Mouse (Mus musculus) heart, postnatal 36 days (tissue): ENCODE measurements at regions not wholly inside any gene's neighbourhood (a gene's known extent, or its start where the extent isn't known, plus 50 kb on each side); places are given as distances from the start of the nearest gene placed in this dataset.

Source experiments
- DNase-seq, 2 experiments: peaks; one replicate each; pipeline ENCODE4 v3.0.0; 2021 to 2022
- intact Hi-C: fragments of 180-260 bp; cut with DNase I; formaldehyde crosslinking; loops from one replicate; pipeline ENCODE4 v1.15.1; 2025

DNA sequence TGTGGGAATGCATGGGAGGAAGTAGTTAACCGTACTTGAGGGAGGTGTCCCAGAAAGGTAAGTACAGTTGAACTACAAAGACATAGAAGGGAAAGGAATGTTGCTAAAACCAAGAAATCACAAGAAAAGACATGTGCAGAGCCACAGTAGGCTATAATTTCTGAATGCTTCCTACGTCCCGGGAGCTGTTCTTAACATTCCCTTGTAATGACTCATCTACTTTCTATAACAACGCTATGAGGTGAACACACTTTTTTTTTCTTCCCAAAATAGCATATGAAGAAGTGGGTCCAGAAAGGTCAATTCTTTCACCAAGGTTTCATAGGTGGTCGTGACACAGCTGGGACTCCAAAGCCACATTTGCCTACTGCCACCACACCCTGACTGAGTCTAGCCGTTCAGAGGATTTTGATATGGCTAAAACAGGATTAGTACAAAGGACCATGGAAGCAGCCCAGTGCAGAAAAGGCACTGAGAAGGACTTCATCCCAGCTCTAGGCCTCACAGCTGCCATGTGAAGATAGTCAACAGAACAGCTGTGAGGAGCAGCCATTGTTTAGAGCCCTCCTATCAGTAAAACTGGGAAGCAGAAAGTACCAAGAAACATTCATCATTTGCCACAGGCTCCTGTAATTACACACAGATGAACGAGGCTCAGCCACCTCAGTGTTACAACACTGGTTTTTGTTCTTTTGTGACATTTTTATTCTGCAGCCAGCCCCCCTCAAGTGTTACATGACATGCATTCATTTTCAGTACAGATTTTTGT, 133.4 kb downstream of the Rnd3 start:
- DNase-seq, result peak in 1 of 2 experiments; percentile 7
- intact Hi-C loops, result no loop called here

DNA sequence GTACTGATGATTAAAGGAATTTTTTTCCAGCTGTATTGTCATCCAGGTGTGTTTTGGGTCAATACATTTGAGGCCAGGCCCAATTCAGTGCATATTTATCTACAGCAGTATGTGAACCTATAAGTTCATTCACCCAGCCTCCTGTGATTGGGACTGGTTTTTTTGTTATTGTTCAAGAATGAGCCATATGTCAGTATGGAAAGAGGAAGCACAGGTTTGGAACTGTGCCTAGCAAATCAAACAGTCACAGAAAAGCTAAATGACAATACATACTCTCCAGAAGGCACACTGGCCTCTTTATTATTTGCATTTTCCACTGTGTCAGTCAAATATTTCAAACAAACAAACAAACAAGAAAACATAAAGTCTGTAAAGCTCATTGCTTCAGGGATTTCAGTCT, 134.7 kb downstream of the Rnd3 start:
- DNase-seq, result no peak
- intact Hi-C loops, result no loop called here

DNA sequence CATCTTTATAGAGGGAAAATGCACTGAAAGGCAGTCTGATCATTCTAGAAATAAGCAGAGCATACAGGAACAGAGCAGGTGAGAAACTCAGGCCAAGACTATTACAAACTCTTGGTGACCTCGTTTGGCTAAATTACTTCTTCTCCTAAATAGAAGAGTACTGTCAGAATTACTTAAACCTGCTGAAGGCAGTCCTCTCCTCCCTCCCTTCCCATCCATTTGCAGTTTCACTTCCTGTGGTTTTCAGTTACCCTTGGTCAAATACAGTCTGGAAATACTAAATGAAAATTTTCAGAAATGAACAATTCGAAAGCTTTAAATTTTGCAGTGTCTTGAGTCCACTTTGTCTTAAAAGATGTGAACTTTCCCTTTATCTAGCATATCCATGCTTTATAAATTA, 135.8 kb downstream of the Rnd3 start:
- intact Hi-C loops, result no loop called here
- no peak for DNase-seq

DNA sequence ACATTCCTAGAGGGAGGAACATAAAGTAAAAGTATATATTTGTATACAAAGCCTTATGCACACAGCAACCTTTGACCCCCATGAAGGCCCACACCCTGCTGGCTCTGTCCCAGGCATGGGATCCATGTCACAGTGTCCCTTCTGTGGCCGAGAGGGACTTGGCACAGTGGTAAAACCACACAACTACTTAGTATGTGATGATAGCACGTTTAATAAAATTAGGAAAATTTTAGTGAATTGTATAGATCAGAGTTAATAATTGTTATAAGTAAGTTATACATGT, 140.7 kb downstream of the Rnd3 start:
- intact Hi-C loops, result no loop called here

DNA sequence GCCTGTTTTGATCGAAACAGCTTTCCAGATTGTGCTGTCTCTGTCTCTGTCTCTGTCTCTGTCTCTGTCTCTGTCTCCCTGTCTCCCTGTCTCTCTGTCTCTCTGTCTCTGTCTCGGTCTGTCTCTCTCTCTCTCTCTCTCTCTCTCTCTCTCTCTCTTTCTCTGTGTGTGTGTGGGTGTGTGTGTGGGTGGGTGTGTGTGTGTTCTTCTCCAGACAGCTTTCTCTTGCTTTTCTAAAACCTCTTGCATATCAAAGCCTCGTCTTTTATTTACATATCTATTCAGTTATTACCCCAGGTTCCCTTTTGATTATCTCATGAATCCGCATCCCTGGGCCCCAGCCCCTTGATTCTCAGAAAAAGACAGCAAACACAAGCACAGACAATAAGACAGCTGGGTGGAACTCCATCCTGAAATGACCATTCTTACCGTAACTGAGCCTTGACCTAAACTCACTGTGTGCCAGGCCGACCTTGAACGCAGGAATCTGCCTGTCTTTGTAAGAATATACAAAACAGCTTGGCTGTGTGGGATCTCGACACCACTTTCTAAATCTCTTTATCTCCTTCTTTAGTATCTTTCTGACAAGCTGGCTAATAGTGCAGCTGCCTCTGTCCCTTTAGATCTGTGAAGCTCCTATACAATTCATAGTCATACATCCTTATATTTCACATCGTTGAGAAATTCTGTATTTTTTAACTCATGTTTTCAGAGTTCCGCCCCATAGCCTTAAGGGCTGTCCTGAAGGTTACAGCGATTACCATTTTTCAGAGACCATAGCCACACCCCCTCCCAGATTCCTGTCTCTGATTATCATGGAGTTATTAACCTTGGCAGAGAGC, 141.3 kb downstream of the Rnd3 start:
- intact Hi-C loops, result no loop called here

More for the DNA sequence above, 140.7 kb downstream of the Rnd3 start:
- DNase-seq, result no peak

DNA sequence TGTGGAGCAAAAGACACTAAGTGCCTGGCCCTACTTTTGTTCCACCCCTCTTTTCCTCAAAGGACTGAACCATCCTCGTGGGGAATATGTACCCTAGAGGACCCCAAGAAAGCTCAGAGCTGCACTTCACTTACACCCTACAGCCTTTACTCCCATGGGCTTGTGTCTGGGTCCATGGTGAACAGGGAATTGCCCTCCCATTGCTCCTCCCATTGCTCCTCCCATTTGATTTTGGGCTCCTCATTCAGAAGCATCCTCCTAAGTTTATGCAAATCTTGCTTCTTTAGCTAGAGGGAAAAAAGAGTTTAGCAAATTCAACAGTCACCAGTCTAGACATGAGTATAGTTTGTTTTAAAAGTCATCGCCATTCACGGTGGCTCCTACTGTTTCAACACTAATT, 142.1 kb downstream of the Rnd3 start:
- intact Hi-C loops, result no loop called here
- no peak for DNase-seq

More for the DNA sequence above, 141.3 kb downstream of the Rnd3 start:
- DNase-seq, result no peak

DNA sequence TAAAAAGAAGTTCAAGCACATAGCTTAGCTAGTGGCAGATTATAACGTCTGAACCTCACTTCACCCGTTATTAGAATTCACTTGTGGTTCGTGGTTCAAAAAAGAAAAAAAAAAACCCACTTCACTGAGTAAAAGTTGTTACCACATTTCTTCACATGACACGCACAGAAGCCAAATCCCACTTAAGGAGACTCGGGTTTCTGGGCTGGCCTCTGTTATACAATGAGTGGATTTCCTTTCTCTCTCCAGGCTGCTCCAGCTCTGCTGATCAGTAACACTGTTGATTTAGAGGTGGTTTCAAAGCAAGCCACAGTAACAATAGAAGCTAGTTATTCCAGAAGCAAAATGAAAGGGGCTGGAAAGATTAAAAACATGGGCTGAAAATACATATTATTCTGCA, 147.4 kb downstream of the Rnd3 start:
- no peak for DNase-seq
- intact Hi-C loops, result no loop called here

DNA sequence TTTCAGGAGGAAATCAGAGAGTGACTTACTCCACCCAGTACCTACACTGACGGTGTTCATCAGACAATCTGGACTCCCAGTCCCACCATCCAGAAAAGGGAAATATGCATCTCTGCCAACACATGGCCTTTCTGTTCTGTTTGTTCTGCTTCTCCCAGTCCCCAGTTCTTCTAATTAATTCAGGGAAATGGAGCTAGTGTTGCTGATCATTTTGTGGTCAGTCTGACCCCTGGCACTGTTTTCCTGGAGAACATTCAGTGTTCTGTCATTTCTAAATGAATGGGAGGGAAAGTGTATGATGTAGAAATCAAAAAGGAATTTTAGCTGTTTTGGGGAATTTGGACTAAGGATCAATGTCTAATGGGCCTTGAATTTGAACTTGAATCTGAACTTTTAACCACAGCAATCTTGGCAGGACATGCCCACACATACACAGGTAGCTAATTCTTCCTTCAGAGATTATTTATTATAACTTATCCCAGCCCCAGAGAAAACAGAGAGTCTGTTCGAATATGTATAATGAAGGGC, 165.0 kb downstream of the Rnd3 start:
- DNase-seq, result no peak
- intact Hi-C loops, result no loop called here

DNA sequence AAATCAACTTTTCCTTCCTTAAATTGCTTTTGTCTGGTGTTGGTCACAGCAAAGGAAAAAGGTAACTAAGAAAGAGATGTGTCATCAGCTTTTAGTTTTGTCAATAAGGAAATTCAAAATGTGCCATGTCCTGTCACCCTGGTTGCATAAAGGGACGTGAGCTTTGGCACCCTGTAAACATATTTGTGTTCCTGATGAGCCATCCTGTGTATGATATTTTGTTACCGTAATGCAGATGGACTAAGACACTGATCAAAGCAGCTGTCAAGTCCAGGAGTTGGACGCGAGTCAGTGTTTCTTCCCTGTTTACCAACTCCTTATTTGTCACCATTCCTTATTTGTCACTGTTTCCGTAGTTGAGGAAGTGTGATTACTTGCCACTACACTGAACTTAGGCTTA, 166.3 kb downstream of the Rnd3 start:
- intact Hi-C loops, result no loop called here
- no peak for DNase-seq

DNA sequence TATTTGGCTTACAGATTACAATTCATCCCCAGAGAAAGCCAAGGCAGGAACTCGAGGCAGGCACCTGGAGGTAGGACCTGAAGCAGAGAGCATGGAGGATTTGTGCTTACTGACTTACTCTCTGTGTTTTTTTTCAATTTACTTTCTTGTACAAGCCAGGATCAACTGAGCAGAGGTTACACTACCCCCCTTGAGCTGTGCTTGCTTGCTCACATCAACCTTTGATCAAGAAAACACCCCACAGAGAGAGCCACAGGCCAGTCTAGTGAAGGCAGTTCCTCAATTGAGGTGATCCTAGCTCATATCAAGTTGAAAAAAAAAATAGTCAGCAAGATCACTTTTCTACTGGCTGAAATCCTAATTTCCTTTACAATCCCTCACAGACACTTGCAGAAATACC, 170.6 kb downstream of the Rnd3 start:
- intact Hi-C loops, result no loop called here
- no peak for DNase-seq

DNA sequence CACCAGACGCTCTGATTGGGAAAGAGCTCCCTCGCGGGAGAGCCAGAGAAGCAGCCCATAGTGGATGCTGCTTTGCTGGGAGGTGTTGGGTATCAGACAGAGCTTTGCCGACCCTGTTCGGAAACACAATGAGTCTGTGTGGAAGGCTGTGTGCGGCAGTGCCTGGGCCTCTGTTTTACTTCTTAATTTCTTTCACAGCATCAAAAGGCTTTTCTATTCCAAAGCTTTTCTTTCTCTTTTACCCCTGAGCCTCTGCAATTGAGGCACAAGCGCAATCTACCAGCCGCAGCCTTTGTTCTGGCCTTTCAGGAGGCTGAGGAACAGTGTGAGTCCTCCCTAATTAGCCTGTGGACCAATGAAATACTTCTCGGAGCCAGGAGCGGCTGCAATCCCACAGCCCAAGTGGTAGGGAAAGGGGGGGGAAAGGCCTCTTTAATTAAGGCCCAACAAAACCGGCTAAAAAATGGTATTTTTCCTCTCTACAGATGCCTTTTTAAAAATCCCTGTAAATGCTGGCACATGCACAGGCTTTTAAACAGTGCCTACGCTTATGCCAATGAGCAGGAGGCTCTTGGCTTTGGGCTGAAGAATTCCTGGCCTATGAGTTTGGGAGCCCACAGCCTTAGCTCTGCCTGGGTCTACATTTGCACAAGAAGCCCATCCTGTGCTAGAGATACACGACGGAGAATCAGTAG, 177.6 kb downstream of the Rnd3 start:
- intact Hi-C loops, result no loop called here
- DNase-seq, result peak; percentile 5 to 6

DNA sequence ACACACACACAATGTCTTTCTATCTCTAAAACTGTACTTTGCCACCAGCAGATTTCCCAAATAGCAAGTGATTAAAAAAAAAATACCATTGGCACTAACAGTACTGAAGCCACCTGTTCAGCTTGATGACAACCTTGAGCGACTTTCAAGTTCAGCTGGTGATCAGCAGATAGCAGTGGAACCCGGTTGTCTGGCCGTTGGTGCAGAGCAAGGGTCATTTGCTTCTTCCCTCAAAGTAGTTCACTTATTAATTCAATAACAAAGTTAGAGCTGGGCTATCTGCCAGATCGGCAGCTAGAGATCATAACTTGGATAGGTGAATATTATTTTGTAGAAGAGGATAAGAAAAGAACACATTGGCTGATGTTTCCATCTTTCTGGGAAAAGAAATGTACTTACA, 180.5 kb downstream of the Rnd3 start:
- intact Hi-C loops, result no loop called here
- DNase-seq, result no peak

DNA sequence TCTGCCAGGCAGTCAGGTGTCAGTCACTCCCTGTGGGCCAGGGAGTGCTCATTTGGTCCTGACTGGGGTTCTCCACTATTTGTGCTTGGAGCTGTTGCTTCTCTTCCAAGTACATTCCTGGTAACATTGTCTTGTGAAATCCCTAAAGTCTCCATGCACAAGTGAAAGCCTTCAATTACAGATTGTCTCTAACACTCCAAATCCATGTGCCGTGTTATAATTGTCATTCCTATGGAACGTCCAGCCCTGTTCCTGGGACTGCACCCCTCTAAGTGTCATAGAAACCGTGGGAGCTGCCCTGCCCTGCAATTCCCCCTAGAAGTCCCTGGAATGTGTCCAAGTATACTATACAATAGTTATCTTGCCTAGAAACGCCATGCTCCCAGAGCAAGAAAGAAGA, 181.1 kb downstream of the Rnd3 start:
- no peak for DNase-seq
- intact Hi-C loops, result no loop called here

DNA sequence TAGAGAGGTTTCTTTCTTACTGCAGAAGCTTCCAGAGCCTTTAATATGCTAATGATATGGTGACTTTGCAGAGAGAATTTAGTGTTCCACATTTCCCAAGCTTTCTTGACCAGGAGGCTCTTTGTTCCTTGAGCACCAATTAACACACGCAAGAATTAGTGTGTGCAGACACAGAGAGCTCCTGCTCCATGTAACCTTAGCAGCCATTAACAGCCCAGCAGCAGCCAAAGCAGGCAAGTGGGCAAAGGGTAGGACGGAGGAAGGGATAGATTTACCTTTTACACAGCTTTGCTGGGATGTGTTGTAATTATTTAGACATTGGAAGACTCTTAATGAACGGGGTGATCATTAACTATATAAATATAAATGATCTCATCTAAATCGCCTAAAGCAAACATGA, 181.8 kb downstream of the Rnd3 start:
- intact Hi-C loops, result no loop called here
- DNase-seq, result no peak

DNA sequence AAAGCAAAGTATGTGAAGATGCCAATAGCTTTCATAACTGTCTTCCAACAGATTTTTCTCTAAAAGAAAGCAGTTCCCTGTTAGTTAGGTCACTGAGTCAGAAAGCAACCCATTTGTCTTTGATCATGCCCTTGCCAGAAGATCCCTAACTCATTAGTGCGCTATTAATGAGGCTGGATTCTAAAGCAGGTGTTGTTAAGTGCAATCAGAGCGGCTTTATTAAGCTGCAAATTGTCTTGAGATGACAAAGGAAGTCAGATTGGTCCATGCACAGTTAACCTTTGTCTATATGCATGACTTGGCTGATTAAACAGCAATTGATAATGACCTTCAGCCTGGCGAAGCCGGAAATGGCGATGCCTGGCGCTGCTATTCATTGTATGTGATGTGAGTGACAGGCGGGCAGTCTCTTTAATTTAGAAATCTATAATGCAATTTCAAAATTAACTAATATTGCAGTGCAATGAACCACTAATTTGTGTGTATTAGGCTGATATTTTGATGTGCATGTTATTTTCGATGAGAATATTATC, 183.4 kb downstream of the Rnd3 start:
- no peak for DNase-seq
- intact Hi-C loops, result no loop called here

DNA sequence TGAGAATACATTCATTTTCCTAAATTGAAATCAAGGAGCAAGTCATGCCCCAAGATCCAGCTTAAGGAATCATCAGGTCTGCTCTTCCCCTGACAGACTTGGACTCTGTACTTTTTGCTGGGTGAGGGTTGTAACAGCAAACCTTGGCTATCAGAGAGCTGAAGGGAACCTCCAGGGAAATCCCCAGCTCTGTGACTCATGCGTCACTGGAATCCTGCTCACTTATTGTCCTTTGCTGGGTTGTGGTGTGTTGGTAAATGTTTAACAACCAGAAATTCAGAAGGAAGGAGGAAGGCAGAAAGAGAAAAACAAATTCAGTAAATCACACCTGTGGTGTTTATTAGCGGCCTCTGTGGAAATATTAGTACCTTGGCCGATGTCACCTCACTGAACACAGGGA, 184.8 kb downstream of the Rnd3 start:
- no peak for DNase-seq
- intact Hi-C loops, result no loop called here

DNA sequence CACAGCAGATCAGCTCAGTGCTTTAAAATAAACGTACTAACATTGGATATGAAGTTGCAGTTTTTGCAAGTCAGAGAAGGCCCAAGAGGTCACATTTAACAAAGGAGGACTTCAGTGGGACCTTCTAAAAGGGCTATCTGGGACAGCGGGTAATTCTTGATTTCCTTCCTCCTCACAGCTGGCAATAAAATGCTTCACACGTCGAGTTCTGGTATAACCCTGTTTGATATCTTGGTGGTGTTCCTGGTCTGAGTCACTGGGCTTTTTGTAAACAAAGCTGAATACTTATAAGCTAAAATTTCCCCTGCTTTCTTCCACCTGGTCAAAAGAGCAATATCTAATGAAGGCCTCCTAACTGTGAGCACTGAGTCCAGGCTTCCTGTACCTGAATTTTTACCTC, 187.9 kb downstream of the Rnd3 start:
- intact Hi-C loops, result no loop called here
- DNase-seq, result no peak

DNA sequence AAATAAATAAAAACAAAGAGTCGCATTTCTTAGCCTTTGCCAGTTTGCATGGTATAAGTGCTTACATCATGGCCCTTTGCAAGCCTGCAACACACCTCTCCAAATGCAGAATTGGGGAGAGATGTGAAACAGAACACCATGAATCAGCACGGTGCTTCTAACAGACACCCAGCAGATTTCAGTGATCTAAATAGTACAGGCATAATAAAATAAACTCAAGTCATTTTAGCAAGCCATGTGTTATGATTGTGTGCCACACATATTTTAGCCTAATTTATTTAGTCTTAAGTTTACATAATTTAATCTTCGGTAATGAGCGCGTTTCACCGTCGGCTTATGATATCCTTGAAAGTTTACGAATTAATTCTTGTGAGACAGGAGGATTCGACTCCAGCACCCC, 189.6 kb downstream of the Rnd3 start:
- DNase-seq, result no peak
- intact Hi-C loops, result no loop called here

DNA sequence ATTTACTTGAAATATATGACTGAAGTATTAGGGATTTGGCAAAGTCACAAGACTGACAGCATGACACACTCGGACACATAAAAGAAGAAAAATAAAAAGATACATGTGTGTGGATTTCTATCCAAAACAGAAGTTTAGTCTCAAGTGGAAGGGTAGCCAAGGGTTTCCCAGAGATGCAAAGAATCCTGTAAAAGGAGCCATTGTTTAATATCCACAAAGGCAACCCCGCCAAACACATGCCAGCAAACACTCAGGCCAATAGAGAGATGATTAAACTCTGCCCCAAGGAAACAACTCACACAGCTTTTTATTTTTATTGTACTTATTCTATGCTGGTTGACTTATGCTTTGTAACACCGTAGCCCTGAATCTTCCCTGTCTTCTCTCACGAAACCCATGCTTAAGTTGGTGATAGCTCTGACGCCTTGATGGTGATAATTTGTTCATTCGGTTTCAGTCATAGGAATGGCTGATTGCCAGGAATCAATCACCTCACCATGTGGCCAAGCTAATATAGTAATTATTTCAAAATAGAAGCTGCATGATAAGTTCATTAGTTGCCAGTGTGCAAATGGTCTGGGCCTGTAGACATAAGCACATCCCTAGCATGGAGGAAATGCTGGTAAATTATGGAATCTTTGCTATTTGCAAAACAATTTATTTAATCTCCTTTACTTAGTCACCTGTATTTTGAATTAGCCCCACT, 194.4 kb downstream of the Rnd3 start:
- intact Hi-C loops, result no loop called here
- no peak for DNase-seq

DNA sequence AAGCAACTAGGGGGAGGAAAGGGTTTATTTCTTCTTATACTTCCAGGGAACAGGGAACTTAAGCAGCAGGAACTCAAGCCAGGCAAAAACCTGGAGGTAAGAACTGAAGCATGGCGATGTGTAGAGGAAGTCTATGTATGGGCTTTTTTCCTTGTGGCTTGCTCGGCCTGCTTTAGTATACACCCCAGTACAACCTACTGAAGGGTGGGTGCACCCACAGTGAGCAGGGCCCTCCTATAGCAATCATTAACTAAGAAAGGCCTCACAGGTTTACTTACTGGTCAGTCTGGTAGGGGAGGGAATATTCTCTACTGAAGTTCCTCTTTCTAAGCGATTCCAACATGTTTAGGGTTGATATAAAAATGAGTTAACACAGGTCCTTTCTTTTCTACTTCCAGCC, 197.9 kb downstream of the Rnd3 start:
- no peak for DNase-seq
- intact Hi-C loops, result no loop called here

DNA sequence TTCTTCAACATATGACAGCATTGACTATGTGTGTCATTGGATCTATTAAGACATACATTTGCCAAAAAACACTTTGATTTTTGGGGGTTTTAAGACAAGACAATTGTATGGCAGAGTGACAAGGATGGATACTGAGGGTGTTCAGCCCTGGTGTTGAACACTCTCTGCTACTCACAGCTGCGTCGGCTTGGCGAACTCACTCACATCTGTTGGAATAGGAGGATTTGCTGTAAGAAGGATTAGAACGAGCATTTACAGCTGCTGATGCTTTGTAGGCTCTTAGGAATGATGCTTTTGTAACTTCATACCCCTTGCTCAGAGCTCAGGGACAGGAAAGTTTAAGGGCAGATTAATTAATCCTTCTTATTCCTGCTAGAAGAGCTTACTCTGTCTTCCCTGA, 199.2 kb downstream of the Rnd3 start:
- intact Hi-C loops, result no loop called here

More for the DNA sequence above, 199.2 kb downstream of the Rnd3 start:
- DNase-seq, result no peak
